ENCODE assay signal across 9 mouse cellular contexts in the genomic region with DNA sequence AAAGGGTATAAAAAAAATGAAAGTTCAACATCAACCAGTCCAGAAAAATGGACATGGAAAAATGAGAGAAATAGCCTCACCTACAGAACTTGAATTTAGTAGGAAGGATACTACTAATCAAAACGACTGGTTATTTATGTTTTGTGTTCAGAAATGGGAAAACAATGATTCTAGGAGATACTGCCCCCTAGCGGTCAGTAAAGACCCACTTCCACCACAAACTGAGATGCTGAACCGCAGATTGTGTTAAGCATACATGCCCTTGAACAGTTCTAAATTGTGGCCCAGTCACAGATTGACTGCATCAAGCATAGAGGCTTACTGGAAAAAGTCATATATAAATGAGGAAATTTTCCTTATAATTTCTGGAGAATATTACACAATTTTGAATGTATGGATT.
DNase-seq lines count a peak whose midpoint lies in the region; TF ChIP-seq lines count a peak whose summit lies in the region.
"Had no signal": no experiment of that assay in that cellular context is flagged by ENCODE, and none has a peak within 500 bp of the region (broad histone marks: within the 10 kb centered on the region; RNA-seq: fewer than 3 reads in every experiment).

No protein-coding gene starts in this region.

- no peaks in the 10 kb centered on the region for H3K4me1 ChIP-seq in E14TG2a.4 (replicated peaks; ENCODE audit: low read depth, low read length)
- H3K4me1 ChIP-seq: limb, embryonic 12.5 days had no signal

- no peaks in the 10 kb centered on the region for H3K27me3 ChIP-seq in E14TG2a.4 (ENCODE audit: insufficient read depth, low read length)
- H3K27me3 ChIP-seq: limb, embryonic 12.5 days had no signal

- H3K36me3 ChIP-seq in E14TG2a.4 (ENCODE audit: insufficient read depth, low read length), result no peaks in the 10 kb centered on the region
- H3K36me3 ChIP-seq: limb, embryonic 12.5 days had no signal

- TF ChIP-seq CTCF in E14TG2a.4 (conservative IDR thresholded peaks at IDR 0.05; ENCODE audit: low read length), result peak; percentile 58

- DNase-seq in adrenal gland, postnatal 36 days, result peak; percentile 2 to 6
- DNase-seq in adrenal gland, adult 8-10 months, result no peak
- peak; percentile 23 for DNase-seq in kidney, postnatal 14 days
- no peak for DNase-seq in kidney, adult 11 months
- DNase-seq in embryo, embryonic 10.5 days (ENCODE audit: low spot score), result peak; percentile 61
- DNase-seq in layer of hippocampus, postnatal 36 days, result no peak
- no peak for DNase-seq in lung, postnatal 4 days

- peaks cover 5% of the 10 kb centered on the region; the same call in 1 of the 2 replicates for H3K9me3 ChIP-seq in E14TG2a.4 (ENCODE audit: low read length)
- H3K9me3 ChIP-seq: limb, embryonic 12.5 days had no signal

- H3K4me3 ChIP-seq in E14TG2a.4 (replicated peaks; ENCODE audit: low read length), result no peak overlapping the region
- H3K4me3 ChIP-seq: limb, embryonic 12.5 days had no signal

Comparison
In these comparisons a context has a peak if more than half of its experiments do, and no peak if none do; other contexts are left out.
1. DNase-seq: peak in adrenal gland, postnatal 36 days (2 of 2), kidney, postnatal 14 days (single experiment) and embryo, embryonic 10.5 days (single experiment); none in adrenal gland, adult 8-10 months (single experiment), kidney, adult 11 months (single experiment), layer of hippocampus, postnatal 36 days (0 of 2) and lung, postnatal 4 days (0 of 2).